Mouse (Mus musculus): Measurements from ENCODE around the gene Hagh. TPM values are rescaled to one million over a fixed set of nuclear protein-coding genes. Genes with fewer than 3 reads are reported as not detected.

Gene Hagh
- polyA plus RNA-seq, 1 experiment, result not detected

- H3K4me1 ChIP-seq (ENCODE audit: control insufficient read depth, insufficient read depth, low read length), result peaks cover 42% of the 10 kb centered on the region
- peak overlapping the region; percentile 66 for H3K4me3 ChIP-seq (ENCODE audit: insufficient read depth, low read depth, low read length)
- TF ChIP-seq CTCF (IDR thresholded peaks at IDR 0.05; ENCODE audit: insufficient read depth, low read depth, low read length) (no peak), POLR2A (IDR thresholded peaks at IDR 0.05; ENCODE audit: insufficient read depth, low read depth, low read length) (no peak)
- 0 out of 2 replicates have a peak overlapping the region, but pooled peaks have one; percentile 13 for H3K27ac ChIP-seq (ENCODE audit: insufficient read depth, low read depth, low read length)
- WGBS, result 7% methylated on average over 23 of the region's 23 CpGs
Measured at GRCm38 (mm10) chr17:24895571-24896240, 55.8 kb downstream of the Hagh start.

- TF ChIP-seq CTCF (IDR thresholded peaks at IDR 0.05; ENCODE audit: insufficient read depth, low read depth, low read length) (no peak), POLR2A (IDR thresholded peaks at IDR 0.05; ENCODE audit: insufficient read depth, low read depth, low read length) (0 out of 2 replicates have a peak, but pooled peaks have one; percentile 47)
- H3K27ac ChIP-seq (ENCODE audit: insufficient read depth, low read depth, low read length), result peak within 1 kb of the TSS; percentile 59
- under 1% methylated on average over 49 of the region's 50 CpGs for WGBS
Measured at GRCm38 (mm10) chr17:24896241-24896992, 56.5 kb downstream of the Hagh start, which contains the start of gene Nme3. TSS of gene Nme3 (plus strand) at chr17:24896500.

GRCm38 (mm10) chr17:24896993-24897269, 57.0 kb downstream of the Hagh start:
- Histone ChIP-seq H3K27ac (ENCODE audit: insufficient read depth, low read depth, low read length) (peak overlapping the region; percentile 59), H3K4me1 (ENCODE audit: control insufficient read depth, insufficient read depth, low read length) (peaks cover 42% of the 10 kb centered on the region), H3K4me3 (ENCODE audit: insufficient read depth, low read depth, low read length) (peak overlapping the region; percentile 66)
- WGBS, result 9% methylated on average over 11 of the region's 11 CpGs
- no peak for TF ChIP-seq POLR2A (IDR thresholded peaks at IDR 0.05; ENCODE audit: insufficient read depth, low read depth, low read length)
- no peak for TF ChIP-seq CTCF (IDR thresholded peaks at IDR 0.05; ENCODE audit: insufficient read depth, low read depth, low read length)

More at GRCm38 (mm10) chr17:24896241-24896992, 56.5 kb downstream of the Hagh start, which contains the start of gene Nme3:
- peak within 1 kb of the TSS; percentile 66 for H3K4me3 ChIP-seq (ENCODE audit: insufficient read depth, low read depth, low read length)
- peaks cover 42% of the 10 kb centered on the region for H3K4me1 ChIP-seq (ENCODE audit: control insufficient read depth, insufficient read depth, low read length)

GRCm38 (mm10) chr17:24897600-24897999, 57.7 kb downstream of the Hagh start:
- no peak overlapping the region for H3K4me3 ChIP-seq (ENCODE audit: insufficient read depth, low read depth, low read length)
- H3K4me1 ChIP-seq (ENCODE audit: control insufficient read depth, insufficient read depth, low read length), result peaks cover 39% of the 10 kb centered on the region
- no peak for TF ChIP-seq POLR2A (IDR thresholded peaks at IDR 0.05; ENCODE audit: insufficient read depth, low read depth, low read length)
- no peak for TF ChIP-seq CTCF (IDR thresholded peaks at IDR 0.05; ENCODE audit: insufficient read depth, low read depth, low read length)
- WGBS, result 53% methylated on average over 4 of the region's 4 CpGs
- no peak overlapping the region for H3K27ac ChIP-seq (ENCODE audit: insufficient read depth, low read depth, low read length)

- no peak overlapping the region for H3K27ac ChIP-seq (ENCODE audit: insufficient read depth, low read depth, low read length)
- TF ChIP-seq CTCF (IDR thresholded peaks at IDR 0.05; ENCODE audit: insufficient read depth, low read depth, low read length) (no peak), POLR2A (IDR thresholded peaks at IDR 0.05; ENCODE audit: insufficient read depth, low read depth, low read length) (no peak)
- WGBS, result 76% methylated on average over 4 of the region's 4 CpGs
- H3K4me3 ChIP-seq (ENCODE audit: insufficient read depth, low read depth, low read length), result no peak overlapping the region
- peaks cover 33% of the 10 kb centered on the region for H3K4me1 ChIP-seq (ENCODE audit: control insufficient read depth, insufficient read depth, low read length)
Measured at GRCm38 (mm10) chr17:24898041-24898854, 58.3 kb downstream of the Hagh start.

- Histone ChIP-seq H3K4me3 (ENCODE audit: insufficient read depth, low read depth, low read length) (no peak overlapping the region), H3K27ac (ENCODE audit: insufficient read depth, low read depth, low read length) (no peak overlapping the region), H3K4me1 (ENCODE audit: control insufficient read depth, insufficient read depth, low read length) (peaks cover 27% of the 10 kb centered on the region)
- WGBS, result 47% methylated on average over 5 of the region's 5 CpGs
- TF ChIP-seq CTCF (IDR thresholded peaks at IDR 0.05; ENCODE audit: insufficient read depth, low read depth, low read length) (no peak), POLR2A (IDR thresholded peaks at IDR 0.05; ENCODE audit: insufficient read depth, low read depth, low read length) (no peak)
Measured at GRCm38 (mm10) chr17:24899153-24899552, 59.2 kb downstream of the Hagh start.

- Histone ChIP-seq H3K27ac (ENCODE audit: insufficient read depth, low read depth, low read length) (no peak overlapping the region), H3K4me1 (ENCODE audit: control insufficient read depth, insufficient read depth, low read length) (peaks cover 27% of the 10 kb centered on the region), H3K4me3 (ENCODE audit: insufficient read depth, low read depth, low read length) (no peak overlapping the region)
- no peak for TF ChIP-seq POLR2A (IDR thresholded peaks at IDR 0.05; ENCODE audit: insufficient read depth, low read depth, low read length)
- no peak for TF ChIP-seq CTCF (IDR thresholded peaks at IDR 0.05; ENCODE audit: insufficient read depth, low read depth, low read length)
- 97% methylated on average over 6 of the region's 6 CpGs for WGBS
Measured at GRCm38 (mm10) chr17:24900014-24900413, 60.1 kb downstream of the Hagh start.

GRCm38 (mm10) chr17:24902124-24902523, 62.2 kb downstream of the Hagh start:
- WGBS, result 94% methylated on average over 5 of the region's 5 CpGs
- peaks cover 15% of the 10 kb centered on the region for H3K4me1 ChIP-seq (ENCODE audit: control insufficient read depth, insufficient read depth, low read length)
- no peak overlapping the region for H3K27ac ChIP-seq (ENCODE audit: insufficient read depth, low read depth, low read length)
- no peak overlapping the region for H3K4me3 ChIP-seq (ENCODE audit: insufficient read depth, low read depth, low read length)
- TF ChIP-seq CTCF (IDR thresholded peaks at IDR 0.05; ENCODE audit: insufficient read depth, low read depth, low read length) (no peak), POLR2A (IDR thresholded peaks at IDR 0.05; ENCODE audit: insufficient read depth, low read depth, low read length) (no peak)
